In genomic region chr12:112982031-112982430, GRCm38 (mm10) we compare ENCODE assay signal across 25 mouse cellular contexts. TPM values are rescaled to one million over a fixed set of nuclear protein-coding genes. Genes with fewer than 3 reads are reported as not detected.
DNase-seq lines count a peak whose midpoint lies in the region; ATAC-seq and TF ChIP-seq lines count a peak whose summit lies in the region.
"Had no signal": no experiment of that assay in that cellular context is flagged by ENCODE, and none has a peak within 500 bp of the region (broad histone marks: within the 10 kb centered on the region; RNA-seq: fewer than 3 reads in every experiment).

No protein-coding gene starts in this region.

- no peak for ATAC-seq in forebrain, embryonic 14.5 days
- ATAC-seq in heart, embryonic 16.5 days (replicated peaks; ENCODE audit: extremely low read depth, insufficient read depth, low FRiP score) = no peak
- ATAC-seq in inflammation-experienced regulatory T-cells, adult 6 months = no peak
- ATAC-seq: CD4-positive, CD25-positive, alpha-beta regulatory T cell, adult 4 months had no signal

- H3K9me3 ChIP-seq in forebrain, embryonic 14.5 days (replicated peaks; ENCODE audit: control insufficient read depth, low read length) = no peaks in the 10 kb centered on the region
- H3K9me3 ChIP-seq in forebrain, embryonic 10.5 days = no peaks in the 10 kb centered on the region
- H3K9me3 ChIP-seq in heart, embryonic 16.5 days (replicated peaks; ENCODE audit: control insufficient read depth, low read length) = no peaks in the 10 kb centered on the region
- H3K9me3 ChIP-seq: limb, embryonic 15.5 days; liver, embryonic 15.5 days; neural tube, embryonic 12.5 days had no signal

- H3K27ac ChIP-seq in forebrain, embryonic 14.5 days (ENCODE audit: low read depth, low read length) = no peak overlapping the region
- H3K27ac ChIP-seq in forebrain, embryonic 10.5 days = no peak overlapping the region
- 0 out of 2 replicates have a peak overlapping the region, but pooled peaks have one; percentile 22 for H3K27ac ChIP-seq in heart, embryonic 16.5 days (ENCODE audit: low read length)
- H3K27ac ChIP-seq: left cerebral cortex, adult 2 months; liver, embryonic 15.5 days; neural tube, embryonic 12.5 days had no signal

- H3K9ac ChIP-seq in forebrain, embryonic 14.5 days (ENCODE audit: low read length) = no peak overlapping the region
- H3K9ac ChIP-seq in heart, embryonic 16.5 days (ENCODE audit: low read length) = no peak overlapping the region
- H3K9ac ChIP-seq: limb, embryonic 15.5 days; liver, embryonic 15.5 days; neural tube, embryonic 12.5 days had no signal

- no peak for TF ChIP-seq POLR2A in myocyte (IDR thresholded peaks at IDR 0.05; ENCODE audit: insufficient read length, low read depth)

- H3K36me3 ChIP-seq in forebrain, embryonic 14.5 days (ENCODE audit: control insufficient read depth, insufficient read depth, low read length) = peaks cover 83% of the 10 kb centered on the region
- H3K36me3 ChIP-seq in forebrain, embryonic 10.5 days (replicated peaks) = peaks cover 93% of the 10 kb centered on the region
- H3K36me3 ChIP-seq in heart, embryonic 16.5 days (ENCODE audit: control insufficient read depth, insufficient read depth) = peaks cover 56% of the 10 kb centered on the region
- H3K36me3 ChIP-seq in myocyte (ENCODE audit: control insufficient read depth, insufficient read depth) = peaks cover 20% of the 10 kb centered on the region

- DNase-seq in forebrain, embryonic 14.5 days (ENCODE audit: low spot score) = peak; percentile 20
- DNase-seq in forebrain, embryonic 10.5 days (ENCODE audit: extremely low spot score, low spot score) = no peak
- no peak for DNase-seq in heart, postnatal 10 days
- peak; percentile 67 for DNase-seq in Muller cell, postnatal 12 days (ENCODE audit: inconsistent ontology term)
- DNase-seq: adrenal gland, adult 2 months; cerebellum, adult 18-20 months; cerebellum, postnatal 36 days; gastrocnemius, postnatal 14 days; heart, adult 11 months; kidney, adult 18-20 months; kidney, postnatal 4 days; layer of hippocampus, adult 9-11 months; left cerebral cortex, postnatal 4 days; lung, postnatal 4 days; midbrain, embryonic 14.5 days; right cerebral cortex, postnatal 25 days; spleen, adult 18-20 months had no signal

- H3K4me1 ChIP-seq in forebrain, embryonic 14.5 days (ENCODE audit: control insufficient read depth, insufficient read depth, low read length) = no peaks in the 10 kb centered on the region; the same call in 1 of the 2 replicates
- H3K4me1 ChIP-seq in forebrain, embryonic 10.5 days = peaks cover 7% of the 10 kb centered on the region
- peaks cover 16% of the 10 kb centered on the region for H3K4me1 ChIP-seq in heart, embryonic 16.5 days (ENCODE audit: control insufficient read depth, insufficient read depth, low read length)

- intact Hi-C loops in heart, postnatal 10 days (cut with DNase I) = no loop called here

- no peak overlapping the region for H3K4me3 ChIP-seq in forebrain, embryonic 14.5 days (ENCODE audit: low read depth, low read length)
- no peak overlapping the region for H3K4me3 ChIP-seq in forebrain, embryonic 10.5 days
- no peak overlapping the region for H3K4me3 ChIP-seq in heart, embryonic 16.5 days (ENCODE audit: low read length)
- H3K4me3 ChIP-seq in myocyte = no peak overlapping the region
- H3K4me3 ChIP-seq: left cerebral cortex, adult 2 months; limb, embryonic 15.5 days; liver, embryonic 15.5 days; neural tube, embryonic 12.5 days had no signal

- no peak overlapping the region for H3K4me2 ChIP-seq in forebrain, embryonic 14.5 days (ENCODE audit: low read length)
- H3K4me2 ChIP-seq in heart, embryonic 16.5 days (ENCODE audit: low read depth, low read length) = no peak overlapping the region
- H3K4me2 ChIP-seq in myocyte (ENCODE audit: low read depth) = no peak overlapping the region
- H3K4me2 ChIP-seq: limb, embryonic 15.5 days; liver, embryonic 15.5 days; neural tube, embryonic 12.5 days had no signal

- H3ac ChIP-seq in myocyte (ENCODE audit: control insufficient read depth, insufficient read length) = no peak overlapping the region

- no peaks in the 10 kb centered on the region for H3K27me3 ChIP-seq in forebrain, embryonic 14.5 days (replicated peaks; ENCODE audit: control insufficient read depth, insufficient read depth, low read length)
- H3K27me3 ChIP-seq in forebrain, embryonic 10.5 days (ENCODE audit: poor library complexity, severe bottlenecking) = no peaks in the 10 kb centered on the region
- no peaks in the 10 kb centered on the region for H3K27me3 ChIP-seq in heart, embryonic 16.5 days (ENCODE audit: control insufficient read depth, insufficient read depth, low read length)
- H3K27me3 ChIP-seq in myocyte (ENCODE audit: control insufficient read depth, insufficient read depth, insufficient read length) = no peaks in the 10 kb centered on the region
- H3K27me3 ChIP-seq: limb, embryonic 15.5 days; liver, embryonic 15.5 days; neural tube, embryonic 12.5 days had no signal

- WGBS in forebrain, embryonic 14.5 days = 40% methylated on average over 2 of the region's 2 CpGs
- 87% methylated on average over 2 of the region's 2 CpGs for WGBS in forebrain, embryonic 10.5 days
- 61% methylated on average over 2 of the region's 2 CpGs for WGBS in heart, embryonic 16.5 days

- no peaks in the 10 kb centered on the region for H3K79me2 ChIP-seq in myocyte (ENCODE audit: control insufficient read depth, insufficient read depth)

TF ChIP-seq in myocyte, 11 proteins besides CTCF, POLR2A, EP300 and RAD21:
- TF ChIP-seq SRF (IDR thresholded peaks at IDR 0.05; ENCODE audit: control insufficient read depth, insufficient read length, low read depth) = no peak
- peak in 2 of 3 experiments; percentile 31 to 41 for TF ChIP-seq MYOG (IDR thresholded peaks at IDR 0.05; ENCODE audit: control insufficient read depth in 1 of 3, insufficient read depth in 1 of 3, insufficient read length in 2 of 3, low read depth in 2 of 3)

RNA-seq across cellular contexts. Expression of gene Btbd6, which starts 5.7 kb away (rescaled TPM):
- polyA plus RNA-seq in forebrain, embryonic 14.5 days (2014; fragmentation: Nextera tagmentation; extraction: Ambion mirVana) = 35.0 and 37.5 TPM in 2 replicates
- 22.4 and 24.2 TPM in 2 replicates for polyA plus RNA-seq in forebrain, embryonic 10.5 days (2016; fragmentation: Nextera tagmentation; extraction: Ambion mirVana)
- polyA plus RNA-seq in heart, embryonic 16.5 days (2015; fragmentation: Nextera tagmentation; extraction: Ambion mirVana) = 26.0 and 26.1 TPM in 2 replicates
- total RNA-seq in heart, postnatal 10 days (2021) = 10 to 100 TPM; 22.9 to 24.5 TPM
- polyA plus RNA-seq in myocyte (2012; fragmentation: generic; extraction: Trizol) = 16.3 TPM
- 1 to 10 TPM; 7.2 to 8.8 (median 7.3) TPM for polyA plus RNA-seq in inflammation-experienced regulatory T-cells, adult 6 months (2017; shearing (Covaris generic))

RNA-seq across cellular contexts. Expression of gene Brf1, which starts 18.5 kb away (rescaled TPM):
- 43.0 and 51.0 TPM in 2 replicates for polyA plus RNA-seq in forebrain, embryonic 14.5 days (2014; fragmentation: Nextera tagmentation; extraction: Ambion mirVana)
- 50.8 and 58.1 TPM in 2 replicates for polyA plus RNA-seq in forebrain, embryonic 10.5 days (2016; fragmentation: Nextera tagmentation; extraction: Ambion mirVana)
- 38.3 and 42.6 TPM in 2 replicates for polyA plus RNA-seq in heart, embryonic 16.5 days (2015; fragmentation: Nextera tagmentation; extraction: Ambion mirVana)
- total RNA-seq in heart, postnatal 10 days (2021) = 10 to 100 TPM; 29.3 to 35.8 TPM
- polyA plus RNA-seq in myocyte (2012; fragmentation: generic; extraction: Trizol) = 27.9 TPM
- 10 to 100 TPM; 20.2 to 32.0 (median 30.5) TPM for polyA plus RNA-seq in inflammation-experienced regulatory T-cells, adult 6 months (2017; shearing (Covaris generic))

RNA-seq across cellular contexts. Expression of gene Pacs2, which starts 32.3 kb away (rescaled TPM):
- polyA plus RNA-seq in forebrain, embryonic 14.5 days (2014; fragmentation: Nextera tagmentation; extraction: Ambion mirVana) = 16.1 and 21.6 TPM in 2 replicates
- 16.9 and 18.3 TPM in 2 replicates for polyA plus RNA-seq in forebrain, embryonic 10.5 days (2016; fragmentation: Nextera tagmentation; extraction: Ambion mirVana)
- polyA plus RNA-seq in heart, embryonic 16.5 days (2015; fragmentation: Nextera tagmentation; extraction: Ambion mirVana) = 7.0 and 8.2 TPM in 2 replicates
- 10 to 100 TPM; 29.3 to 30.4 TPM for total RNA-seq in heart, postnatal 10 days (2021)
- polyA plus RNA-seq in myocyte (2012; fragmentation: generic; extraction: Trizol) = 89.3 TPM
- 1 to 10 TPM; 5.0 to 8.6 (median 6.8) TPM for polyA plus RNA-seq in inflammation-experienced regulatory T-cells, adult 6 months (2017; shearing (Covaris generic))

RNA-seq across cellular contexts. Expression of gene Nudt14, which starts 40.1 kb away (rescaled TPM):
- polyA plus RNA-seq in forebrain, embryonic 14.5 days (2014; fragmentation: Nextera tagmentation; extraction: Ambion mirVana) = 62.8 and 75.9 TPM in 2 replicates
- polyA plus RNA-seq in forebrain, embryonic 10.5 days (2016; fragmentation: Nextera tagmentation; extraction: Ambion mirVana) = 61.4 and 70.4 TPM in 2 replicates
- 36.0 and 43.3 TPM in 2 replicates for polyA plus RNA-seq in heart, embryonic 16.5 days (2015; fragmentation: Nextera tagmentation; extraction: Ambion mirVana)
- 10 to 100 TPM; 11.7 to 11.8 TPM for total RNA-seq in heart, postnatal 10 days (2021)
- 94.9 TPM for polyA plus RNA-seq in myocyte (2012; fragmentation: generic; extraction: Trizol)
- 10 to 100 TPM; 33.0 to 42.6 (median 40.7) TPM for polyA plus RNA-seq in inflammation-experienced regulatory T-cells, adult 6 months (2017; shearing (Covaris generic))

RNA-seq across cellular contexts. Expression of gene Jag2, which starts 52.5 kb away (rescaled TPM):
- polyA plus RNA-seq in forebrain, embryonic 14.5 days (2014; fragmentation: Nextera tagmentation; extraction: Ambion mirVana) = 5.3 and 7.5 TPM in 2 replicates
- 2.3 and 3.8 TPM in 2 replicates for polyA plus RNA-seq in forebrain, embryonic 10.5 days (2016; fragmentation: Nextera tagmentation; extraction: Ambion mirVana)
- 4.0 and 5.4 TPM in 2 replicates for polyA plus RNA-seq in heart, embryonic 16.5 days (2015; fragmentation: Nextera tagmentation; extraction: Ambion mirVana)
- total RNA-seq in heart, postnatal 10 days (2021) = 10 to 100 TPM; 36.1 to 38.5 TPM
- polyA plus RNA-seq in myocyte (2012; fragmentation: generic; extraction: Trizol) = 51.8 TPM
- under 1 TPM; 0.39 to 0.59 (median 0.50) TPM for polyA plus RNA-seq in inflammation-experienced regulatory T-cells, adult 6 months (2017; shearing (Covaris generic))

Comparison
In these comparisons a context has a peak if more than half of its experiments do, and no peak if none do; other contexts are left out.
1. DNase-seq: peak in forebrain, embryonic 14.5 days (single experiment) and Muller cell, postnatal 12 days (single experiment); none in forebrain, embryonic 10.5 days (single experiment) and heart, postnatal 10 days (0 of 2).